Mouse (Mus musculus) skeletal muscle tissue, adult 2 months (tissue): Measurements from ENCODE around the gene Eif4b.

ENCODE experiments used
- DNase-seq: peaks from one replicate; pipeline ENCODE4 v3.0.0-alpha.2; 2012; ENCODE audit warnings: low read depth, low spot score

Eif4b gene

GRCm38 (mm10) chr15:102116753-102117415 lies 43.3 kb downstream of the Eif4b start:
- DNase-seq: no peak

- DNase-seq: no peak
These were observed 44.2 kb downstream of the Eif4b start for GRCm38 (mm10) chr15:102117461-102118443.

- no peak for DNase-seq
These were observed 45.0 kb downstream of the Eif4b start for GRCm38 (mm10) chr15:102118591-102118990.

GRCm38 (mm10) chr15:102119121-102119830 lies 45.7 kb downstream of the Eif4b start:
- DNase-seq: no peak

GRCm38 (mm10) chr15:102119831-102120170 lies 46.2 kb downstream of the Eif4b start:
- DNase-seq: no peak

GRCm38 (mm10) chr15:102120530-102120929 lies 47.0 kb downstream of the Eif4b start:
- DNase-seq: peak; percentile 83

GRCm38 (mm10) chr15:102126303-102126702 lies 52.7 kb downstream of the Eif4b start:
- no peak for DNase-seq

GRCm38 (mm10) chr15:102133314-102133713 lies 59.7 kb downstream of the Eif4b start:
- no peak for DNase-seq

GRCm38 (mm10) chr15:102134709-102135108 lies 61.1 kb downstream of the Eif4b start:
- DNase-seq: no peak

- no peak for DNase-seq
These were observed 62.1 kb downstream of the Eif4b start for GRCm38 (mm10) chr15:102135522-102136128.

- peak; percentile 94 for DNase-seq
These were observed 62.7 kb downstream of the Eif4b start, which contains the start of gene Spryd3 for GRCm38 (mm10) chr15:102136129-102136758. Gene Spryd3 (minus strand): TSS chr15:102136234.

- no peak for DNase-seq
These were observed 67.5 kb downstream of the Eif4b start for GRCm38 (mm10) chr15:102141120-102141519.

- DNase-seq: peak; percentile 75
These were observed 69.6 kb downstream of the Eif4b start for GRCm38 (mm10) chr15:102142914-102143912.

GRCm38 (mm10) chr15:102144274-102144711 lies 70.7 kb downstream of the Eif4b start, which contains the start of gene Igfbp6:
Gene Igfbp6 (plus strand): TSS chr15:102144362.
- peak; percentile 57 for DNase-seq

- no peak for DNase-seq
These were observed 71.2 kb downstream of the Eif4b start for GRCm38 (mm10) chr15:102144726-102145125.

- DNase-seq: peak; percentile 69
These were observed 71.8 kb downstream of the Eif4b start for GRCm38 (mm10) chr15:102145330-102145729.

- no peak for DNase-seq
These were observed 72.5 kb downstream of the Eif4b start for GRCm38 (mm10) chr15:102146089-102146488.
